Mouse (Mus musculus) heart, postnatal 0 days (tissue): ENCODE data around the gene Arhgap11a.

ENCODE experiments used
- CTCF ChIP-seq: IDR thresholded peaks from 2 replicates; pipeline ENCODE4 v1.5.1; 2016; ENCODE audit warnings: antibody characterized with exemption, control low read depth, low read depth
- EP300 ChIP-seq: IDR thresholded peaks from 2 replicates; pipeline ENCODE4 v1.6.1; 2016; ENCODE audit warnings: antibody characterized with exemption, low read depth

DNA sequence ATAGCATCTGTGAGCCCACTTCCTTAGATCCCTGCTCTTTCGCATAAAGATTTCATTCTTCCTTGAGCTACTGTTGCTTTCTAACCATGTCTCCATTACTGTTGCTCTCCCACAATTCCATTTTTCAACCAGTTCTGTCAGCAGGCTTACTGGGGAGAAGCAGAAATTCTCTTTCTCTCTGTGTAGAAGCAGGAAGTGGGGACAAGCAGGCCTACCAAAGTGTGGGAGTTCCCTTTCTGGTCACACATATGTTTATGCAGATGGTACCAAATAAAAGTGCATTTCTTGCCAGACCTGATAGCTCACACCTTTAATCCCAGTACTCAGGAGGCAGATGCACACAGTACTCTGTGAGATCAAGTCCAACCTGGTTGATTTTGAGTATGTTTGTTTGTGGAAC lies 21.7 kb upstream of the Arhgap11a start:
- TF ChIP-seq CTCF: no peak
- no peak for TF ChIP-seq EP300
